In the genomic region with DNA sequence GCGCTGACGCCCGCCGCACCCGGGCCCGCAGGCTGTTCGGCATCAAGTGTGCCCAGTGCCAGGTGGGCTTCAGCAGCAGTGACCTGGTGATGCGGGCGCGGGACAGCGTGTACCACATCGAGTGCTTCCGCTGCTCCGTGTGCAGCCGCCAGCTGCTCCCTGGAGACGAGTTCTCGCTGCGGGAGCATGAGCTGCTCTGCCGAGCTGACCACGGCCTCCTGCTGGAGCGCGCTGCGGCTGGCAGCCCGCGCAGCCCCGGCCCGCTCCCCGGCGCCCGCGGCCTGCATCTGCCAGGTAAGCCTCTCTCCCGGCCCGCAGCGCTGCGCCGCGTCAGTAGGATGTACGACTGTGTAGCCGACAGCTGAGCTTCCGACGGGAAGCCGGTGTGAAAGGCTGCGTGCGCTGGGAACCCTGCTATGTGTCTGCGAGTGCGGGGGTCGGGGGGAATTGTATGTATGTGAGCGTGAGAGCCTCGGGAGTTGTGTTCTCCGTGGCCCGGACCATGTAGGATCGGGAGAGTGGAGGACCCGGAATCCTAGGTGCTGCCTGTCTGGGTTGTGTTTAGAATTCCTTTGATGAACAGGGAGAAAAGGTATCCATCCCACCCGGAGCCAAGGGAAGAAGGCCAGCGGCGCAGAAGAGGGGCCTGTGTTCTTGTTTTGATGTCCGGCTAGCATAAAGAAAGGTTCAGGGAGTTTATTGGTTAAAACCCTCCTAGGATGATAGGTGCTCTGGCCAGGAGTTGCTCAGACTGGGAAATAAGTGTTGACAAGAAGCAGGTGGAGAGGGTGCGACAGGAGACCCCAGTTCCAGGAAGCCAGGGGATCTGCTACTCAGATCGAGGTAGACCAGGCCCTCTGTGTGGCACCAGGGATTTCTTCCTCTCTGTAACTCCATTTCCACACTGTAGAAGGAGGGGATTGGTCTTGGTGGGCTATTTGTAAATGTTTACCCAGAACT, we compare ENCODE assay signal across 8 mouse cellular contexts. TPM values are rescaled to one million over a fixed set of nuclear protein-coding genes. Genes with fewer than 3 reads are reported as not detected.
A peak's percentile ranks its signal among the peaks of the same experiment; 100 is the strongest.
DNase-seq lines count a peak whose midpoint lies in the region; ATAC-seq and TF ChIP-seq lines count a peak whose summit lies in the region.
"Had no signal": no experiment of that assay in that cellular context is flagged by ENCODE, and none has a peak within 500 bp of the region (broad histone marks: within the 10 kb centered on the region; RNA-seq: fewer than 3 reads in every experiment).

No protein-coding gene starts in this region.

- 2% methylated on average over 58 of the region's 59 CpGs for WGBS in forebrain, embryonic 14.5 days
- WGBS in kidney, embryonic 14.5 days: 2% methylated on average over 59 of the region's 59 CpGs
- 3% methylated on average over 50 of the region's 59 CpGs for WGBS in midbrain, postnatal 0 days

- H3K4me1 ChIP-seq in testis, adult 2 months (ENCODE audit: control insufficient read depth, insufficient read depth, low read length): peaks cover 43% of the 10 kb centered on the region
- peaks cover 9% of the 10 kb centered on the region for H3K4me1 ChIP-seq in forebrain, embryonic 14.5 days (ENCODE audit: control insufficient read depth, insufficient read depth, low read length)
- peaks cover 27% of the 10 kb centered on the region for H3K4me1 ChIP-seq in kidney, embryonic 14.5 days (ENCODE audit: control insufficient read depth, insufficient read depth, low read length)
- H3K4me1 ChIP-seq in midbrain, postnatal 0 days (ENCODE audit: insufficient read depth, low read length): peaks cover 4% of the 10 kb centered on the region; the same call in 1 of the 2 replicates

- no peak overlapping the region for H3K9ac ChIP-seq in forebrain, embryonic 14.5 days (ENCODE audit: low read length)
- H3K9ac ChIP-seq in kidney, embryonic 14.5 days (ENCODE audit: low read depth, low read length): peak overlapping the region; percentile 18; the same call in 1 of the 2 replicates
- no peak overlapping the region for H3K9ac ChIP-seq in midbrain, postnatal 0 days (replicated peaks; ENCODE audit: low read length, poor library complexity, severe bottlenecking)

- H3K4me3 ChIP-seq in testis, adult 2 months (ENCODE audit: control insufficient read depth, low read depth, low read length): peak overlapping the region; percentile 28
- H3K4me3 ChIP-seq in forebrain, embryonic 14.5 days (ENCODE audit: low read depth, low read length): peak overlapping the region; percentile 21
- peak overlapping the region; percentile 47 for H3K4me3 ChIP-seq in kidney, embryonic 14.5 days (ENCODE audit: low read length)
- peak overlapping the region; percentile 8; the same call in 1 of the 2 replicates for H3K4me3 ChIP-seq in midbrain, postnatal 0 days (ENCODE audit: low read depth, low read length)

- H3K4me2 ChIP-seq in forebrain, embryonic 14.5 days (ENCODE audit: low read length): peak overlapping the region; percentile 67
- H3K4me2 ChIP-seq in kidney, embryonic 14.5 days (replicated peaks; ENCODE audit: low read depth, low read length): peak overlapping the region; percentile 79
- no peak overlapping the region for H3K4me2 ChIP-seq in midbrain, postnatal 0 days (ENCODE audit: low read depth, low read length, poor library complexity, severe bottlenecking)

- no peak for DNase-seq in testis, postnatal 10 days (ENCODE audit: low spot score)
- DNase-seq in forebrain, embryonic 14.5 days (ENCODE audit: low spot score): peak; percentile 22
- no peak for DNase-seq in midbrain, postnatal 0 days (ENCODE audit: low spot score)
- DNase-seq in ovary, postnatal 10 days (ENCODE audit: low spot score): no peak

- no peak for TF ChIP-seq POLR2A in testis, adult 2 months (IDR thresholded peaks at IDR 0.05; ENCODE audit: control insufficient read depth, low read depth, low read length)

- no peaks in the 10 kb centered on the region for H3K36me3 ChIP-seq in testis, adult 2 months (ENCODE audit: control insufficient read depth, insufficient read depth, low read length)
- H3K36me3 ChIP-seq in forebrain, embryonic 14.5 days (ENCODE audit: control insufficient read depth, insufficient read depth, low read length): no peaks in the 10 kb centered on the region
- no peaks in the 10 kb centered on the region for H3K36me3 ChIP-seq in kidney, embryonic 14.5 days (ENCODE audit: control insufficient read depth, insufficient read depth, low read length)
- H3K36me3 ChIP-seq in midbrain, postnatal 0 days (ENCODE audit: insufficient read depth, low read length): no peaks in the 10 kb centered on the region

- TF ChIP-seq CTCF in testis, adult 2 months (IDR thresholded peaks at IDR 0.05; ENCODE audit: control insufficient read depth, insufficient read depth, insufficient replicate concordance, low read depth, low read length): no peak
- no peak for TF ChIP-seq CTCF in midbrain, postnatal 0 days (IDR thresholded peaks at IDR 0.05)

- H3K27ac ChIP-seq in testis, adult 2 months (ENCODE audit: control insufficient read depth, insufficient read depth, low read depth, low read length): no peak overlapping the region
- H3K27ac ChIP-seq in forebrain, embryonic 14.5 days (ENCODE audit: low read depth, low read length): no peak overlapping the region
- H3K27ac ChIP-seq in kidney, embryonic 14.5 days (ENCODE audit: low read depth, low read length): no peak overlapping the region
- H3K27ac ChIP-seq in midbrain, postnatal 0 days (ENCODE audit: low read depth, low read length): no peak overlapping the region

- no peaks in the 10 kb centered on the region for H3K9me3 ChIP-seq in forebrain, embryonic 14.5 days (replicated peaks; ENCODE audit: control insufficient read depth, low read length)
- H3K9me3 ChIP-seq in kidney, embryonic 14.5 days (ENCODE audit: control insufficient read depth, low read length): no peaks in the 10 kb centered on the region
- no peaks in the 10 kb centered on the region for H3K9me3 ChIP-seq in midbrain, postnatal 0 days (ENCODE audit: low read length)

- no peak for ATAC-seq in forebrain, embryonic 14.5 days
- no peak for ATAC-seq in kidney, embryonic 14.5 days (ENCODE audit: low FRiP score, low TSS enrichment)
- ATAC-seq in midbrain, postnatal 0 days (ENCODE audit: low FRiP score): no peak
- ATAC-seq in erythroblast, adult 5-6 weeks (replicated peaks; ENCODE audit: low FRiP score, poor library complexity, severe bottlenecking): no peak

- H3K27me3 ChIP-seq in testis, adult 2 months (ENCODE audit: control insufficient read depth, insufficient read depth, low read length): peaks cover 9% of the 10 kb centered on the region
- peaks cover 85% of the 10 kb centered on the region for H3K27me3 ChIP-seq in forebrain, embryonic 14.5 days (replicated peaks; ENCODE audit: control insufficient read depth, insufficient read depth, low read length)
- peaks cover 91% of the 10 kb centered on the region for H3K27me3 ChIP-seq in kidney, embryonic 14.5 days (ENCODE audit: control insufficient read depth, insufficient read depth, low read length)
- H3K27me3 ChIP-seq in midbrain, postnatal 0 days (ENCODE audit: insufficient read depth, low read length): peaks cover 54% of the 10 kb centered on the region

RNA-seq across cellular contexts. Expression of gene Isl2, which starts 4.2 kb away (rescaled TPM):
- polyA plus RNA-seq in testis, adult 2 months (2012; rRNA removed): 0.30 and 0.43 TPM in 2 replicates
- polyA plus RNA-seq in forebrain, embryonic 14.5 days (2014; fragmentation: Nextera tagmentation; extraction: Ambion mirVana): 0.11 TPM in 1 of 2 replicates, not detected in the other
- polyA plus RNA-seq in kidney, embryonic 14.5 days (2014; fragmentation: Nextera tagmentation; extraction: Ambion mirVana): not detected in 2 replicates
- 0.14 TPM in 1 of 2 replicates, not detected in the other for total RNA-seq in midbrain, postnatal 0 days (2014; rRNA removed)
- 0.39 TPM in 1 of 2 replicates, not detected in the other for polyA plus RNA-seq in midbrain, postnatal 0 days (2015; fragmentation: Nextera tagmentation; extraction: Ambion mirVana)
- total RNA-seq in erythroblast, adult 5-6 weeks (2015; ENCODE audit: low replicate concordance): not detected in 2 replicates
- not detected in 2 replicates for total RNA-seq in erythroblast, adult 5-6 weeks (2017; ENCODE audit: low replicate concordance)
- total RNA-seq: left cerebral cortex, adult 18-20 months had no signal

RNA-seq across cellular contexts. Expression of gene Etfa, which starts 30.6 kb away (rescaled TPM):
- polyA plus RNA-seq in testis, adult 2 months (2012; rRNA removed): 13.7 and 16.7 TPM in 2 replicates
- 98.5 and 111 TPM in 2 replicates for polyA plus RNA-seq in forebrain, embryonic 14.5 days (2014; fragmentation: Nextera tagmentation; extraction: Ambion mirVana)
- polyA plus RNA-seq in kidney, embryonic 14.5 days (2014; fragmentation: Nextera tagmentation; extraction: Ambion mirVana): 189 and 190 TPM in 2 replicates
- 11.5 and 13.7 TPM in 2 replicates for total RNA-seq in midbrain, postnatal 0 days (2014; rRNA removed)
- polyA plus RNA-seq in midbrain, postnatal 0 days (2015; fragmentation: Nextera tagmentation; extraction: Ambion mirVana): 94.6 and 99.1 TPM in 2 replicates
- 37.2 and 39.2 TPM in 2 replicates for total RNA-seq in erythroblast, adult 5-6 weeks (2015; ENCODE audit: low replicate concordance)
- total RNA-seq in erythroblast, adult 5-6 weeks (2017; ENCODE audit: low replicate concordance): 14.1 and 32.3 TPM in 2 replicates
